Mouse (Mus musculus) T-cell, adult 2 months (primary cell): Measurements from ENCODE around the gene BC048403.
A peak's percentile ranks its signal among the peaks of the same experiment; 100 is the strongest.
"Not testable (repeated sequence)": the region's sequence is repeated elsewhere in the genome, so short reads cannot be mapped to it uniquely, and the experiment has no call there.

ENCODE experiments used
- DNase-seq: peaks from one replicate; pipeline ENCODE4 v3.0.0; 2022; ENCODE audit warnings: low spot score

Gene BC048403

GRCm38 (mm10) chr10:121756677-121757076 is 16.9 kb downstream of the BC048403 start:
- no peak for DNase-seq

GRCm38 (mm10) chr10:121759095-121759494 is 19.4 kb downstream of the BC048403 start:
- DNase-seq: no peak

GRCm38 (mm10) chr10:121762141-121762540 is 22.4 kb downstream of the BC048403 start:
- DNase-seq: no peak

- no peak for DNase-seq
Measured at GRCm38 (mm10) chr10:121763191-121763590, 23.5 kb downstream of the BC048403 start.

- DNase-seq: no peak
Measured at GRCm38 (mm10) chr10:121764469-121765173, 24.9 kb downstream of the BC048403 start.

- DNase-seq: no peak
Measured at GRCm38 (mm10) chr10:121765174-121766057, 25.7 kb downstream of the BC048403 start.

- DNase-seq: not testable (repeated sequence)
Measured at GRCm38 (mm10) chr10:121767295-121767694, 27.6 kb downstream of the BC048403 start.

GRCm38 (mm10) chr10:121769711-121770110 is 30.0 kb downstream of the BC048403 start:
- DNase-seq: no peak

GRCm38 (mm10) chr10:121770624-121771577 is 31.2 kb downstream of the BC048403 start:
- peak; percentile 24 for DNase-seq

GRCm38 (mm10) chr10:121773813-121774212 is 34.1 kb downstream of the BC048403 start:
- no peak for DNase-seq

GRCm38 (mm10) chr10:121775990-121776389 is 36.3 kb downstream of the BC048403 start:
- DNase-seq: no peak

- DNase-seq: peak; percentile 6
Measured at GRCm38 (mm10) chr10:121781159-121781558, 41.4 kb downstream of the BC048403 start.

GRCm38 (mm10) chr10:121788536-121788935 is 48.8 kb downstream of the BC048403 start:
- no peak for DNase-seq

GRCm38 (mm10) chr10:121790078-121790477 is 50.3 kb downstream of the BC048403 start:
- no peak for DNase-seq

GRCm38 (mm10) chr10:121792661-121793060 is 52.9 kb downstream of the BC048403 start:
- no peak for DNase-seq

- no peak for DNase-seq
Measured at GRCm38 (mm10) chr10:121794486-121794885, 54.7 kb downstream of the BC048403 start.

GRCm38 (mm10) chr10:121796027-121796802 is 56.5 kb downstream of the BC048403 start:
- peak; percentile 26 for DNase-seq

- no peak for DNase-seq
Measured at GRCm38 (mm10) chr10:121800041-121800440, 60.3 kb downstream of the BC048403 start.
